Mouse (Mus musculus) gastrocnemius, adult 8-10 months (tissue): ENCODE measurements around the gene Nhlrc2. TPM values are rescaled to one million over a fixed set of nuclear protein-coding genes. Genes with fewer than 3 reads are reported as not detected.
"Not testable (repeated sequence)": the region's sequence is repeated elsewhere in the genome, so short reads cannot be mapped to it uniquely, and the experiment has no call there.

Experiments used
- DNase-seq, 2 experiments: peaks; one replicate each; pipeline ENCODE4 v3.0.0; 2022; ENCODE audit warnings: low spot score in 2 of 2
- total RNA-seq, 4 experiments: library from RNA; stranded (reverse); gene quantifications; 2 replicates each; pipeline ENCODE4 v1.2.4; 2022

Gene Nhlrc2
- total RNA-seq = 1 to 10 TPM; 8.4 to 9.2 (median 9.0) TPM

DNA sequence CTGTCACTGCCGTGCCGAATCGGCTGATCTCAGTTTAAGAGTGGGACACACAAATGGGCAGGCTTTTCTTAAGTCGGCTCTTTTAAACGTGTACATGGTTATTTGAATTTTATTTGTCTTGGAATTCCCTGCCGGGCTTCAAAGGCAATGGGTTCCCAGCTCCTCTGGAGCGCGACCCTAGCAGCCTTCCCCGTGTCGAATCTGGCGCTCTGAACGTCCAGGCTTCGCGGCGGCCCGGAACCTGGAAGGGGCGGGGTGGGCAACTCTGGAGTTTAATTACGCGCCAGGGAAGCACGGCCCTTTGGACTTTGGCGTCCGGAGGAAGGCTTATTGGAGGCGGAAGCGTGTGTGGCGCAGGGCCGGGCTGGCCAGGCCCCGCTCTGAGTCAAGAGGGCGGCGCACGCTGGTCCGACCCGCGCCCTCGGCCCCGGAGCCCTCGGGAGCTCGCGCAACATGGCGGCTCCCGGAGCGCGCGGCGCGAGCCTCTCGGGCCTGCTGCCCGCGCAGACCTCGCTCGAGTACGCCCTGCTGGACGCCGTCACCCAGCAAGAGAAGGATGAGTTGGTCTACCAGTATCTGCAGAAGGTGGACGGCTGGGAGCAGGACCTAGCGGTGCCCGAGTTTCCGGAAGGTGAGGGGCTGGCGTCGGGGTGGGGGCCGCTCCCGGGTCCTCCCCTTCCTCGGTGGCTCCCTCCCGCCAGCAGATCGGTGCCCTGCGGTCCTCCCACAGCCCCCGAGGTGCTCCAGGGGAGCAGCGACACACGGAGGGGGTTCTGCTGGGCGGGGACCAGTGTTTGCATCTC is at the start of gene Nhlrc2:
Nhlrc2 (plus strand) TSS at position 32 of the 803 bp plus-strand sequence.
- DNase-seq = peak; percentile 72 to 82

DNA sequence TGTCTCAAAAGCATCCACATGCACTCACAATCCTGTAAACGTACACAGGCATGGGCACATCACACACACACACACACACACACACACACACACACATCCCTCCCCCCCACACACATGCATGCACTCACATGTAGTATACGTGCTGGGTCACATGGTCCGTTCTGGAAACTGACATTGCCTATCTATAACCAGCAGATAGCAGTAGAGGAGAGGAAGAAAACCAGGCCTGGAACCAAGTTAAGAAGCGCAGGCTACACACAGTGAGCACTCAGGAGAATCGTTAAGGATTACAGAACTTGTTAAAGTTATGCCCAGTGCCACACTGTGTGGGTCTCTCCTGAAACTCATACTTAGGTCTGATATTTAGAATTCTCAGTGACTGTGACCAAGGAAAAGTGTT is 45.0 kb upstream of the Nhlrc2 start:
- not testable (repeated sequence) for DNase-seq

DNA sequence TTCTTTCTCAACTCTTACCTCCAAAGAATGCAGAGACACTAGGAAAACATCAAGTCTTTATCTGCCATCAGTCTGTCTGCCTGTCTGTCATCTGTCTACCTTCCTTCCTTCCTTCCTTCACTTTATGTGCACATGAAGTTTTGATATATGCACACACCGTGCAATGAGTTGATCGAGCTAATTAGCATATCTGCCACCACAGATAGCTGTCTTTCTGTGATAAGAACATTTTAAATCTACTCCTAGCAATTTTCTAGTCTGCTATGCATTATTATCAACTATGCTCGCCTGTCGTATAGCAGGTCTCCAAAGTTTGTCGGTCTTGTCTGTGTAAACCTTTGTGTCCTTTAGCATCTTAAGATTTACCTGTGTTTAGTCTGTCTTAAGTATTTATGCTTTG is 44.5 kb upstream of the Nhlrc2 start:
- DNase-seq = not testable (repeated sequence)

DNA sequence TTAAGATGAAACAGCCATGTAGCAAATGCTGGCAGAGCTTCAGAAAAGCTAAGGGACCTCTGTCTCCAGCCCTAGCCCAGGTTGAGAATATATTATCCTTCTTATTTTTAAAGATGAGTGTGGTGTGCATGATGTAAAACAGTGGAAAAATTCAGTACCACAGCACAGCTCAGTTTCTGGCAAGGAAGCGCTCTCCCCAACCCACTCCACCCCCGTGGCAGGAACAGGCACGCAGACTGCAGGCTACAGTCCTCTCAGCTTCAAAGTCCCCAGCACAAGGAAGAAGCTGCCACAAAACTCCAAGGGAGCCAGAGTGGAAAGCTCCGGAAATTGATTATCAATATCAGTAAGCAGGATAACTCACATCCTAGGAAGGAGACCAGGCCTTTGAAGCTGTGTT is 36.9 kb upstream of the Nhlrc2 start:
- DNase-seq = not testable (repeated sequence)

DNA sequence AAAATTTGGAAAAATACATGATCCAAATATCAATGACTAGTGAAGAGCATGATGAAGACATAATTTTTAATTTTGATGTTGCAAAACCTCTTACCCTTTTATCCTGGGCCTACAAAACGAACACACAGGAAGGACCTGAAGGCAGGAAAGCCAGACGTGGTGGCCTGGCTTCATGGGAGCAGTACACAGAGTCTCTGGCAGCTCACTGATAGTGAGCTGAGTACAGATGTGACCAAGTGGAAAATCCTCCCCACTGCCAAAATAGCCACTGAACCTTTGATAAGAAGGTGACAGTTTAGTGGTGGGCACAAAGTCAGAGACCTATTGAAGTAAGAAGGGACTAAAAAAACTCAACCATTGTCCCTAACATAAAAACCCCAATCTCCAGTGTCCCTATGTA is 34.5 kb upstream of the Nhlrc2 start:
- not testable (repeated sequence) for DNase-seq

DNA sequence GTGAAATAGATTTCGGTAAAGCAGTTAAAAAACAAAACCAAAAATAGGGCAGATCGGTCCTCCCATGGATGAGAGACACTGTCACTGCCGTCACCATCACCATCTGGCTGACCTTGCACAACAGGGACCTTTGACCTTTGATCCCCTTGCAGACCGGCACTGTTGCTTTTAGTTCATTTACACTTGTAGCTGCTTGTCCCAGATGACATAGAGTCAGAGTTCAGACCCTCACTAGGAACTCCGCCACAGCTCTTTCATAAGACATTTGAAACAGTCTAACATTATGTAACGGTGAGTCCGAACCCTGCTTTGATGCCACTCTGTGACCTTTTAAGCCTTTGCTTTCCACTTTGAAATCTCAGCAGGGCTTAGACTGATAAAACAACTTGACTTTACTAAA is 28.7 kb upstream of the Nhlrc2 start:
- DNase-seq = not testable (repeated sequence)

DNA sequence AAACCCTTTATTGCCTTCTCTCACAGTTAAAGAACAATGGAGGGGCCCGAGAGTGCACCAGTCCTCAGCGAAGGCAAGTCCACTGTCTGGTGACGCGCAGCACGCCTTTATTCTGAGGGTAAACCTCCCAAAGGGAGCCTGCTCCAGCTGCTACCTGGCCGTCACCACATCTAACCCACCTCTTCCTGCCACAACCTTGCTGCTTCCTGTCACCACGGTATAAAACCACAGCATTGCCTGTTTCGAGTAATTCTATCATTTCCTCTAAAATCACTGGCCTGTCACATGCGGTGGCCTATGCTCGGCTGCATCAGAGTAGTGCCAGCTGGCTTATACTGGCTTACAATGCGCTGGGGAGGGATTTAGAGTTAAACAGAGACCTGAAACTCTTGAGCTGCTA is 17.5 kb upstream of the Nhlrc2 start:
- not testable (repeated sequence) for DNase-seq

DNA sequence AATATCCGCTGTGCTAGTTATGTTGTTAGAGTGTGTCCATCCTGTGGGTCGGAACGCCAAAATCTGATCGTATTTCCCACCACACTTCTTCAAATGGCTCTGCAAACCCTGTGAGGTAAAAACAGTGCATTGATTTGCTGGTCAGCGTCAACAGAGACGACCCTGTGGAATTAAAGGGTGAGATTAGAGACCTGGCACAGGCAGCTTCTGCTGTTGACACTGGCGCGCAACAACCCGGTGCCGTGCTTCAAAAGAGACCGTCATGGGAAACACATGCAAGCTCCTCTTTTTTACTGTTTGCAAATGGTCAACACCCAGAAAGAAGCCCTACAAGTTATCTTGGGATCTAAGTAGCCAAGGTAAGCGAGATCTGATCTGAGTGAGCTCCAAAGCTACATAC is 16.8 kb upstream of the Nhlrc2 start:
- no peak for DNase-seq

DNA sequence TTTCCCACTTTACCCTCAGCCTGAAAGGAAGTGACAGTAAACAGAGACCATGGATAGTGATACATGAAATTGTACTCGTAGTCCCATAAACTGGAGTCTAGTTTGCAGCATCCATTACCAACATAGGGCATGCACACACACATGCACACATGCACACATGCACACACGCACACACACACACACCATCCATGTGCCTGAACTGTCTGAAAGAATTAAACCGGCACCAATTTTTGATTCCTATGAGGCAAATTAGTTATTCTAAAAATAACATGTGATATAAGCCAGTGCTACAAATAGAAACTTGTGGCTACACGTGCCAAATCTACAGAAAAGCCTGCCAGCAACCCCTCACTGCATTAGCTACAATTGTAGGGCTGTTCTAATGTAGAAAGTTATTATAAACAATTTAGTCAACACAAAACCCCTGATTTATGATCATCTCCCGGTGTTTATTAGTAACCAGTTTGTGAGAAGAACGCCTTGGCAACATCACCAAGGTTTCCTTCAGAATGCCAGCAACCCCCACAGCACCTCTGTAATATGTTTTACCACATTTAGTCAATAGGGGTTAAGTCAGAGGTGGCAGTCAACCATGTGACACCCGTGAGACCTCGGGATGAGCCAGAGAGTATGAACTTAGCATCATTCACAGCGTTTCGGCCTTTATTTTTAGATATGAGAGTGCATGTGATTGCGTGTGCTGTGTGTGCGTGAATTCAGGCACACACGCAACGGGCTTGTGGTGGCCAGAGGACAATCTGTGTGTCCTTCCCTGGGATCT is 14.6 kb upstream of the Nhlrc2 start:
- DNase-seq = no peak

DNA sequence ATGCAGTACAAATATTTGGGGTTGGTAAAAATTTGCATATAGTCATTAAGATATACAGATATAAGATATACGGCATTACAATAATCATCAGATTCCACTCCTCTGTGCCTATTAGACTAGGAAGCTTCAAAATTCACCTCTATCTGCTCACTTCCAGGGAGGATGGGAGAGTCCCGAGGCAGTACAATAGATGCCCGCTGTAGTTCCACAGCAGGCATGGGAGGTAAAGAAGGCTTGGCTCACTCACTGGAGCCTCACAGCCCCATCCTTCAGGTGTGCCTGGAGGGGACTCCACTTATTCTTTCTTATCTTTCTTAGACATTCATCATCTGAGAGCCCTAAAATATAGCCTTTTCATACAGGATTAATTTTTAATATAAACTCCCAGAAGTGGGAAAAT is 13.7 kb upstream of the Nhlrc2 start:
- no peak for DNase-seq

DNA sequence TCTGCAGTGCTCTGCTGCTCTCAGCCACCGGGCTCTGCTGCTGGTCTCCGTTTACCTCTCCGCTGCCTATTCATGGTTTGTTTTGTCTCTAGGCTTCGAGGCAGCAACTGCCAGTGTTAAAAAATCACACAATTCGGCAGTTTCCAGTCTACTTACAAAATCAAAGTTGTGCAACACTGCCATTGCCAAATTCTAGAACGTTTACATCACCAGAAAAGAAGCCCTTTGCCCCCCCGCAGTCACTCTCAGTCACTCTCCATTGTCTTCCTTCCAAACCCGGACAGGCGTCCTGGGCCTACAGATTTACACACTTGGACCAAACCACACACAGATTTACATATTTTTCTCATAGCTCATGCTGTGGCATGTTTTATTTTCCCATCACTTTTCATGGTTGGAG is 13.0 kb upstream of the Nhlrc2 start:
- DNase-seq = no peak

DNA sequence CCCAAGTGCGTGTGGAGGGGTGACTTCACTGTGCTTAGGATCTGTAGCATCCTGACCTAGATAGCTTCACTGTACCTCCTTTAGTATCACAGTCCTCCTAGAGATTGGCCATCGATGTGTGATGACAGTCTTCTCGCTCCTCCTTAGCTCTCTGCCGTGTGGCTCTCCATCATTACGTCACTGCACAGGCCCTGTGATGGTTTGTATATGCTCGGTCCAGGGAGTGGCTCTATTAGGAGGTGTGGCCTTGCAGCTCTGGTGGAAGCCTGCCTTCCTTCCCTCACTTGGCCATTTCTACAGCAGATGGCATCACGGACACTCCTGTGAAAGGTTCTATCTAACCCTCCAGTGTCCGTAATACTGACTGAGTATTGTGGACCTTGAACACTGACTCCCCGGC is 12.3 kb upstream of the Nhlrc2 start:
- DNase-seq = no peak

DNA sequence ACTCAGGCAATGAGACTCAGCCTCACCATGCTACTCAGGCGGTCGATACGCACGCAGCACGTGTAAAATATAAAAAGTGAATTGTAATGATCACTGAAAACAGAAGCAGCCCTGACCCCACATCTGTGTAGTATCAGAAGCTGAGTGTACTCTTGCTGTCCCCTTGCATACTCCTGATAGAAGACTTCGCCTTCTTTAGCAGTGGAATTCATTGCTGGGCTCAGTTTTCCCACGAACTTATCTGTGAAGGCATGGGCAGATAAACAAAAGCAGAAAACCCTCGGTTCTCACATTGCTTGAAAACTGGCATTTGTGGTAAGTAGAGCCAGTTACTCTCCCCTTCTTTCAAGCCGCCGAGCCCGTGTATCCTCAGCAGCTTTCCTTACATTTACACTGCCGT is 4.7 kb upstream of the Nhlrc2 start:
- no peak for DNase-seq

DNA sequence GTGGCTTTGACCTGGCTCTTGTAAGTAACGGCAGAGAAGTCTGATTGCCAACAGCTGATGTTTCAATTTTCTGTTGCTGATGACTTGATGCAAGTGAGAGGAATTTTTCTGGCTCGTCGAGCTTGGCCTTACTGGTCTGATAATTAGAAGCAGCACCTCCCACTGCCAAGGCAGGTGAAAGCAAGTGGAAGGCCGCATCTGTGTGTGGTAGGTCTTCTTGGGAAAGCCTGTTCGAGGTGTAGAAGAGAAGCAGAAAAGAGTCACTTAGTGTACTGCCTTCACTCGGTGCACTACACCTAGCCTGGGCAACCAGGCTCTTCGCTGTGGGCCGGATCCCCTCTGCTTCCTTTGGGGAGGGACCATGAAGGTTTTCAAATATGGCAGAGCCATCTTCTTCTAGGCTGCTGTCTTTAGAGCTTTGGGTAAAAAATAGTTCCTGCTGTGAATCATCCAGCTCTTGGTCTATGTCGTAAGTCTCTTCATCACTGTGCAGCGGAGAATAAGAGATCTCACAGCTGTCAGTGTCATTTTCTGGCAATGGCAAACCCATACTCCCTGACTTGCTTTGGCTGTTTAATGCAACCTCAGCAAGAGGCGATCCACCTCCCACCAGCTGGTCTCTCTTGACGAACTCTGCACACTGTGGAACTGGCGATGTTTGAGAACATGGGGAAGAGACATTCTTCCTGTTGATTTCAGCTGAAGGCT is 3.2 kb upstream of the Nhlrc2 start:
- no peak for DNase-seq

DNA sequence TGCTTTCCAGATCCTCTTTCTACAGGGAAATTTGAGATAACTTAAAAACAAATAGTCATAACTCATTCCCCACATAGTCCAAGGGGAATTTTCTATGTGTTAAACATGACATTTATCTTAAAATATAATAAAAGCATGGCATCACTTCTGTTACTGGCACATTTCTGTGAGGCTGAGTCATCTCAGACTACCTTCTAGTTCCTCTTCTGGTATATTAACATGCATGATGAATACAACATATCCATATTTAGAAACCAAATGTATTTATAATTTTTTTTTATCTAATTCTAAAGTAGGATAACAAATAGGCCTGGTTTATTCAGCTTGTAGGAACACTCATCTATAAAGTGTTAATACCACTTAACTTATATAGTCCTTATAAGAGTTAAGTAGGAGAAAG is 2.0 kb upstream of the Nhlrc2 start:
- no peak for DNase-seq

DNA sequence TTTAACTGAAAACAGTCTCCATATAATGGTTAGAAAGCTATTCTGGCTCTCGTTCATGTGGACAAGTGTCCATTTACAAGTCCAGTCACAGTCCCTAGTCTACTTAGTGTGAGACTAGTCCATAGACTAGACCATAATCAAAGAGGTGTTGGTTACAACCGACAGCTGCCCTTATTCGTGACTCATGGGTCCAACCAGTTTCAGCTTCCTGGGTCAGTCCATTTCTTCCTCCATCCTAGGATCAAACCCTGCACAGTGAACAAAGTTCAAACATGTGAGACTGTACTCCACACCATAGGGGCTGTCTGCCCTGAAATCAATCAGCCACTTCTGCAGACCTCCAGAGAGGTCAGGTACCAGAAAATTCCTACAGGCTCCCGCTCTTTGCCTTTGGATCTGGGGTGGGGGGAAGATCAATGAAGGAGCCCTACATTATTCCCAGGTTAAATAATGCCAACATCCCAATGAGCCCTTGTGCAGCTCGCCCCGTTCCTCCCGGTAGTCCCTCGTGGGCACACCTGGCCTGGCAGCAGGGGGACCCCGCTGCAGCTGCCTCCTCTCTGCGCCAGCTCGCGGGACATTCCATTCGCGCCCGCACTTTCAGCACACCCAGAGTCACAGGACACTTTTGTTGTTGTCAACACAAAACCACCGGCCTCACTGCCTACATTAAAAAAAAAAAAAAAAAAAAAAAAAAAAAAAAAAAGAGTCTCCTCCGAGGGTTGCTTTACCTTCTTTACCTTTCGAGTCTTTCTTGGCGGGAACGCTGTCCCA is 418 bp upstream of the Nhlrc2 start, which contains the start of gene Dclre1a:
Dclre1a (minus strand) TSS at position 767 of the 774 bp plus-strand sequence.
- DNase-seq = peak; percentile 16 to 50

DNA sequence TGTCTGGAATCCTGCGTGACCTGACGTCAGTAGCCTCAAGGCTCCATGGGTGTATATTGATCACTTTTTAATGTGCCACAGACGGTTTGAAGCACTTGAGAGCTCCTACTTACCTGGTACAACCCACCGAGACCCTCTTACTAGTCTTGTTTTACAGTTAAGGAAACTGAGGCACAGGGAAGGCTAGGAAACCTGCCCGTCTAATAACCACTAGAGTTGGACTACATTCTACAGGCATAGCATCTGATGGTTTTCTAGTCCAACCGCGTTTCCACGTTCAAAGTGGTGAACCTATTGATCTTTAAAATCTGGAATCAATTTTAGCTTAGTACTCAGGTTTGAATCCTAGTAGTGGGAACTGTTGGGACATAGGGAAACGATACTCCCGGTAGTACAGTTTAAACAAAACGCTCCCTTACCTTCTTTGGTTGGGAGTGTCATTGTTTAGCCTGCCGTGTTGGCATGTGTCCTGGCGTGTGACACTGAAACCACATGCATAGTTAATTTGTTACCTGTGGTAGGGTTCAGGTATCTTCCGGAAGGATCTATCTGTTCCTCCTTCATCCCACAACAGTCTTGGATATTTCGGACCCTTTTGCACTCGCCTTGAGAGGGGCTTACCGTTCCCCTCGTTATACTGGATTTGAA is 1.1 kb downstream of the Nhlrc2 start:
- no peak for DNase-seq

DNA sequence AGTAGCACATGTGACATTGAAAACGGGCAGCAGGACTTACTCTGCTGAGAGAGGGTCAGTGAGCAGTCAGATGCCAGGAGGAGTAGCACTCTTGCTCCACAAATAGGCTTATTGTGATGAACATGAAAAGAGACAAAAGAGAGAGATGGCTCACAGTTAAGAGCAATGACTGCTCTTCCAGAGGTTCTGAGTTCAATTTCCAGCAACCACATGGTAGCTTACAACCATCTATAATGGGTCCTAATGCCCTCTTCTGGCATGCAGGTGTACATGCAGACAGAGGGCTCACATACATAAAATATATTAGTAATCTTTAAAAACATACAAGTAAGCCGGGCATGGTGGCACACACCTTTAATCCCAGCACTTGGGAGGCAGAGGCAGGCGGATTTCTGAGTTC is 5.1 kb downstream of the Nhlrc2 start:
- no peak for DNase-seq

DNA sequence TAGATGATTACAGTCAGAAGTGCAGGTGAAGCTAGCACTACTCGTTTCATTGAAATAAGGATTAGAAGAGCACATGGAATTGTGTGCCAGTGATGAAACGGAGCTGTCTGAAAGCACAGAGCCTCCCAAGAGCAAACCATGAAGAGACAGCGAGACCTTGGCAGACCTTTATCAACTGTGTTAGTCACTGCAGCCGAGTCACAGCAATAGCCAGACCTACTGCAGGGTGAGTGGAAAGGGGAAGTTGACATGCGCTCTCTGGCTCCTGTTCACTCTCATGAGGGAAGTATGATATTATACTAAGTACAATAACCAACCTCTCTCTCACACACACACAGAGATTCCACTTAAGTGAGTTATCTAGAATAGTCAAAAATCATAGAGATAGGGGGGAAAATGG is 7.9 kb downstream of the Nhlrc2 start:
- DNase-seq = no peak

DNA sequence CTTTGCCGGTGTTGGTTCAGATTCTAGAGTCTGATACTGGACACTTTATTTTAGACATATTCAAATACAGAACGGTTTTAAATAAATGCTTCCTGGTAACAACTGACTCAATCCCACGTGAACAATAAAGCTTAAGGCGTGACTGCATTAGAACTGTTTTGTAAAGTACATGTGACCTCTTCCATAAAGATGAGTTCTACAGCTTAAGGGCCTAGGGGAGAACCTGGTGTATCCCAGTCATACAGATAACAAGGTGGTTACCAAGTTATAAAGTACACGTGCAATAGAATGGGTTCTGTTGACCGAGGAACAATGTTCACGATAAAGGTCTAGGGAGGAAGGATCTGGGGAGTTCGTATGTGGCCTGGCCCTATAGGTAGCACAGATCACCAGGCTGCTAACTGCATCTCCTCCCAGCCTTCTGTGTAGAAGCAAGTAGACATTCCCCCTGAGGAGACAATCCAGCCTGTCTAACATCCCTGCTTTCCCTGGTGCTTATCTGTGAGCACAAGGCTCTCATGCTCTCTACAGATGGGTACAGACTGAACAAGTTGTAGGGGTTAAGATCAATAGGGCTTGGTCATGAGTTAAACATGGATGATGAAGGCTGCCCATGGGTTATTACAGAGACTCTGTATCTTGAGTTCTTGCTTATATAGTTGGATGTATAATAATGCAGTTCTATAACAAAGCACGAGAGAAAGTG is 14.5 kb downstream of the Nhlrc2 start:
- DNase-seq = no peak
